Mouse (Mus musculus): Measurements from ENCODE around the gene Olfr1110. TPM values are rescaled to one million over a fixed set of nuclear protein-coding genes. Genes with fewer than 3 reads are reported as not detected.
"Not testable (repeated sequence)": the region's sequence is repeated elsewhere in the genome, so short reads cannot be mapped to it uniquely, and the experiment has no call there.

Gene Olfr1110
- polyA plus RNA-seq (2015; fragmentation: Nextera tagmentation; extraction: Ambion mirVana): not detected in 2 replicates

DNA sequence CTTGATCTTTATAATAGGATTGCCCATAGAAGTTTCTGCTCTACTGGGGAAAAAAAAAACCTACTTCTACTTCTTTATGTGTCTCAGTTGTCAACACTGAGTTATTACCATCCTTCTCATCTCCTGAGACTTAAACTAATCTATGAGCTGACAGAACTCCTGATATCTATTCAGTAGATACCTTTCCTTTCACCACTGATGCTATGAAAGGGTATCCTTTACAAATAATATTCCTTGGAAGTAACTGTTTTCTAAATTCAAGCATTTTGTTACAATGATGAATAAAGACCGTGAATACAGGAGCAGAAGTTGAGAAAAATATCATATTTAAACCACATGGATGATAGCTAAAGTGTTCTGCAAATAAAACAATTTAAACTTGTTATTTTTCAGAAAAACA is at the start of gene Olfr1110:
Gene Olfr1110 (minus strand): TSS at position 101 of the 400 bp plus-strand sequence.
- no peak within 1 kb of the TSS for H3K4me3 ChIP-seq (replicated peaks)
- no peaks in the 10 kb centered on the region for H3K4me1 ChIP-seq
- H3K9me3 ChIP-seq: no peaks in the 10 kb centered on the region
- no peak within 1 kb of the TSS for H3K4me2 ChIP-seq
- ATAC-seq (ENCODE audit: insufficient read depth, low FRiP score, low read depth): no peak
- WGBS: 75% methylated on average over 1 of the region's 1 CpGs
- no peak within 1 kb of the TSS for H3K27ac ChIP-seq
- H3K27me3 ChIP-seq (replicated peaks): no peaks in the 10 kb centered on the region
- no peak within 1 kb of the TSS for H3K9ac ChIP-seq
- no peaks in the 10 kb centered on the region for H3K36me3 ChIP-seq

DNA sequence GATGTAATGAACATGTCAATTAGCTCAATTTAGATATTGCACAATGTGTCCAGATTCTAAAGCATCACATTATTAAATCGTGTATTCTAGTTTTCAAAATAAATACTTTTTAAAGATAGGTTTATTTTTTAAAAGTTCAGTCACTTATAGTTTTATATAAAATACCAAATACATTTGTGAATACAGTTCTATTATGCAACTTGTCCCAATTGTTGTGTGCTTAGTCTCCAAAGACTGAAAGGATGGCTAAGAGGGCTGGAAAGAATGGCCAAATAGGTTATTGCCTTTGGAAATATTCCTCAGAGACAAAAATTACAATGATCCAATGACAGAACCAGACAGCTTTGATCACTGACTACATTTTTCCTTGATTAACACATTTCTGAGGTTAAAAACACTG is 47.4 kb upstream of the Olfr1110 start, which contains the start of gene Olfr1112:
Gene Olfr1112 (plus strand): TSS at position 301 of the 400 bp plus-strand sequence.
- H3K27me3 ChIP-seq (replicated peaks): no peaks in the 10 kb centered on the region
- H3K36me3 ChIP-seq: no peaks in the 10 kb centered on the region
- H3K4me2 ChIP-seq: no peak within 1 kb of the TSS
- H3K4me1 ChIP-seq: no peaks in the 10 kb centered on the region
- no peak within 1 kb of the TSS for H3K27ac ChIP-seq
- ATAC-seq (ENCODE audit: insufficient read depth, low FRiP score, low read depth): no peak
- H3K4me3 ChIP-seq (replicated peaks): no peak within 1 kb of the TSS
- no peaks in the 10 kb centered on the region for H3K9me3 ChIP-seq
- H3K9ac ChIP-seq: no peak within 1 kb of the TSS
- WGBS: 86% methylated on average over 1 of the region's 1 CpGs

GRCm38 (mm10) chr2:87167731-87168130 is 27.6 kb upstream of the Olfr1110 start:
- H3K27me3 ChIP-seq (replicated peaks); H3K27ac ChIP-seq; H3K4me1 ChIP-seq; H3K9me3 ChIP-seq; H3K9ac ChIP-seq; H3K4me3 ChIP-seq (replicated peaks); H3K4me2 ChIP-seq; ATAC-seq (ENCODE audit: insufficient read depth, low FRiP score, low read depth); H3K36me3 ChIP-seq: not testable (repeated sequence)
- 84% methylated on average over 2 of the region's 2 CpGs for WGBS

DNA sequence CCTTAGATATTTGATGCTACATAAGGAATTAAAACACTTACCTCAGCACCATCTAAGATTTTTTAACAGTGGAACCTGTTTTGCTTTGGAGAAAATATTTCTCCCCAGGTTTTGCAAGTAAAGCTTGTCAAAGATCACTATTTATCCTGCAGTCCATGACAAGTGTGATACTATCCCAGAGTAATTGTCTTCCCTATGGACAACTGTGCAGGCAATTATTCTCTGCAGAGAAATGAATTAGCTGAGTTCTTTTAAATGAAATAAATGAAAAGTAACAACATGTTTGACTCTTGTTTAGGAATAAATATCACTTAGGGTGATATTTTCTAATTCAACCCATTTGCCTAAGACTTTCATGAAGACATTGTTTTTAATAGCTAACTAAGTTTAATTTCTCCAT is 12.4 kb upstream of the Olfr1110 start, which contains the start of gene Olfr1111:
Gene Olfr1111 (minus strand): TSS at position 101 of the 400 bp plus-strand sequence.
- Histone ChIP-seq H3K4me3 (replicated peaks) (no peak within 1 kb of the TSS), H3K9me3 (no peaks in the 10 kb centered on the region), H3K27me3 (replicated peaks) (no peaks in the 10 kb centered on the region), H3K9ac (no peak within 1 kb of the TSS), H3K4me2 (no peak within 1 kb of the TSS), H3K4me1 (no peaks in the 10 kb centered on the region), H3K27ac (no peak within 1 kb of the TSS), H3K36me3 (no peaks in the 10 kb centered on the region)
- ATAC-seq (ENCODE audit: insufficient read depth, low FRiP score, low read depth): no peak

GRCm38 (mm10) chr2:87114467-87114866 is 25.6 kb downstream of the Olfr1110 start, which contains the start of gene Olfr259:
TSS of gene Olfr259 (minus strand) at chr2:87114567.
- no peaks in the 10 kb centered on the region for H3K9me3 ChIP-seq
- no peaks in the 10 kb centered on the region for H3K4me1 ChIP-seq
- no peak within 1 kb of the TSS for H3K4me2 ChIP-seq
- H3K4me3 ChIP-seq (replicated peaks): no peak within 1 kb of the TSS
- no peak within 1 kb of the TSS for H3K9ac ChIP-seq
- H3K27me3 ChIP-seq (replicated peaks): no peaks in the 10 kb centered on the region
- H3K36me3 ChIP-seq: no peaks in the 10 kb centered on the region
- H3K27ac ChIP-seq: no peak within 1 kb of the TSS
- ATAC-seq (ENCODE audit: insufficient read depth, low FRiP score, low read depth): no peak

GRCm38 (mm10) chr2:87095908-87096307 is 44.2 kb downstream of the Olfr1110 start, which contains the start of gene Olfr1109:
TSS of gene Olfr1109 (minus strand) at chr2:87096008.
- H3K9ac ChIP-seq: no peak within 1 kb of the TSS
- H3K36me3 ChIP-seq: no peaks in the 10 kb centered on the region
- no peak within 1 kb of the TSS for H3K4me3 ChIP-seq (replicated peaks)
- 75% methylated on average over 1 of the region's 1 CpGs for WGBS
- H3K4me2 ChIP-seq: no peak within 1 kb of the TSS
- no peaks in the 10 kb centered on the region for H3K9me3 ChIP-seq
- no peaks in the 10 kb centered on the region for H3K27me3 ChIP-seq (replicated peaks)
- no peak for ATAC-seq (ENCODE audit: insufficient read depth, low FRiP score, low read depth)
- no peaks in the 10 kb centered on the region for H3K4me1 ChIP-seq
- H3K27ac ChIP-seq: no peak within 1 kb of the TSS

Other genes starting within 250 kb of the Olfr1110 start
- gene Olfr1097, start 248.1 kb downstream of the Olfr1110 start, polyA plus RNA-seq (2015; fragmentation: Nextera tagmentation; extraction: Ambion mirVana): not detected in 2 replicates
- not detected in 2 replicates for gene Olfr1098, start 215.8 kb downstream of the Olfr1110 start, polyA plus RNA-seq (2015; fragmentation: Nextera tagmentation; extraction: Ambion mirVana)
- not detected in 2 replicates for gene Olfr1099, start 179.6 kb downstream of the Olfr1110 start, polyA plus RNA-seq (2015; fragmentation: Nextera tagmentation; extraction: Ambion mirVana)
- gene Olfr1100, start 160.3 kb downstream of the Olfr1110 start, polyA plus RNA-seq (2015; fragmentation: Nextera tagmentation; extraction: Ambion mirVana): not detected in 2 replicates
- gene Olfr1101, start 149.1 kb downstream of the Olfr1110 start, polyA plus RNA-seq (2015; fragmentation: Nextera tagmentation; extraction: Ambion mirVana): not detected in 2 replicates
- gene Olfr1102, start 141.9 kb downstream of the Olfr1110 start, polyA plus RNA-seq (2015; fragmentation: Nextera tagmentation; extraction: Ambion mirVana): not detected in 2 replicates
- gene Olfr1104, start 113.2 kb downstream of the Olfr1110 start, polyA plus RNA-seq (2015; fragmentation: Nextera tagmentation; extraction: Ambion mirVana): not detected in 2 replicates
- not detected in 2 replicates for gene Olfr1105, start 103.8 kb downstream of the Olfr1110 start, polyA plus RNA-seq (2015; fragmentation: Nextera tagmentation; extraction: Ambion mirVana)
- gene Olfr1106, start 88.0 kb downstream of the Olfr1110 start, polyA plus RNA-seq (2015; fragmentation: Nextera tagmentation; extraction: Ambion mirVana): not detected in 2 replicates
- not detected in 2 replicates for gene Olfr1107, start 64.5 kb downstream of the Olfr1110 start, polyA plus RNA-seq (2015; fragmentation: Nextera tagmentation; extraction: Ambion mirVana)
- gene Olfr1109, start 44.3 kb downstream of the Olfr1110 start, polyA plus RNA-seq (2015; fragmentation: Nextera tagmentation; extraction: Ambion mirVana): not detected in 2 replicates
- not detected in 2 replicates for gene Olfr259, start 25.7 kb downstream of the Olfr1110 start, polyA plus RNA-seq (2015; fragmentation: Nextera tagmentation; extraction: Ambion mirVana)
- not detected in 2 replicates for gene Olfr1111, start 12.3 kb upstream of the Olfr1110 start, polyA plus RNA-seq (2015; fragmentation: Nextera tagmentation; extraction: Ambion mirVana)
- gene Olfr1112, start 47.5 kb upstream of the Olfr1110 start, polyA plus RNA-seq (2015; fragmentation: Nextera tagmentation; extraction: Ambion mirVana): not detected in 2 replicates
- gene Olfr1113, start 68.7 kb upstream of the Olfr1110 start, polyA plus RNA-seq (2015; fragmentation: Nextera tagmentation; extraction: Ambion mirVana): not detected in 2 replicates
- gene Olfr1115, start 107.7 kb upstream of the Olfr1110 start, polyA plus RNA-seq (2015; fragmentation: Nextera tagmentation; extraction: Ambion mirVana): not detected in 2 replicates
- gene Olfr1116, start 127.2 kb upstream of the Olfr1110 start, polyA plus RNA-seq (2015; fragmentation: Nextera tagmentation; extraction: Ambion mirVana): not detected in 2 replicates
- gene Olfr1118, start 167.3 kb upstream of the Olfr1110 start, polyA plus RNA-seq (2015; fragmentation: Nextera tagmentation; extraction: Ambion mirVana): not detected in 2 replicates
- not detected in 2 replicates for gene Olfr1120, start 214.5 kb upstream of the Olfr1110 start, polyA plus RNA-seq (2015; fragmentation: Nextera tagmentation; extraction: Ambion mirVana)
- gene Olfr1121, start 229.6 kb upstream of the Olfr1110 start, polyA plus RNA-seq (2015; fragmentation: Nextera tagmentation; extraction: Ambion mirVana): not detected in 2 replicates
- gene Olfr1122, start 245.5 kb upstream of the Olfr1110 start, polyA plus RNA-seq (2015; fragmentation: Nextera tagmentation; extraction: Ambion mirVana): not detected in 2 replicates